17 mouse cellular contexts compared by ENCODE assay signal in the genomic region with DNA sequence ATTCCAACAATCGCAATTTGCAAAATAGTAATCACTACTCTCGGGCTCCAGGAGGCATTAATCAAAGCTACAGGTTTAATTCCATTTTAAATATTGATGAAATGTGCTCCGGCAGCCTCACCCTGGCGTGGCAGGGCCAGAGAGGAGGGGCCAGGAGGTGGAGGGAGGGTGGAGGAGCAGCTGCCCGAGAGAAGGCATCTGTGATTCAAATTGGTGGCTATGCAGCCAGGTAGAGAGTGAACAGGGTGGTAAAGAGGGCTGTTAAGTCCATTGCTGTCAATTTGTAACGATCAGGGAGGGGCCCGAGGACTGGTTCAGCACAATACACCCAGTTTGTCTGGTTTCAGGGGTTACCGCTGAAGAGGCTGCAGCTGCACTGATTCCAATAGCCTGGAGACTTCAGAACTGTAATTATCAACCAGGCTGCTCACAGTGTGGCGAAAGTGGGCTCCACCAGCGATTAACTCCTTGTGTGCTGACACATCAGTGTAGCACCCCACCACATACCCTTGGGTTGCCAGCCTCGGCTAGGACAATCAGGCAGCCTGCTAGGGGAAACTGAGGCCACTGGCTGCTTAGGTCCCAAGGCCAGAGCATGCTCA. TPM values are rescaled to one million over a fixed set of nuclear protein-coding genes. Genes with fewer than 3 reads are reported as not detected.
A peak's percentile ranks its signal among the peaks of the same experiment; 100 is the strongest.
DNase-seq lines count a peak whose midpoint lies in the region; ATAC-seq and TF ChIP-seq lines count a peak whose summit lies in the region.
"Had no signal": no experiment of that assay in that cellular context is flagged by ENCODE, and none has a peak within 500 bp of the region (broad histone marks: within the 10 kb centered on the region; RNA-seq: fewer than 3 reads in every experiment).

No protein-coding gene starts in this region.

- WGBS in intestine, embryonic 15.5 days = 15% methylated on average over 11 of the region's 11 CpGs
- WGBS in intestine, postnatal 0 days = 18% methylated on average over 11 of the region's 11 CpGs
- WGBS in embryonic facial prominence, embryonic 11.5 days = 16% methylated on average over 11 of the region's 11 CpGs
- WGBS in hindbrain, embryonic 15.5 days = 18% methylated on average over 11 of the region's 11 CpGs
- WGBS in midbrain, postnatal 0 days = 21% methylated on average over 11 of the region's 11 CpGs

- H3K4me3 ChIP-seq in intestine, embryonic 15.5 days (replicated peaks) = no peak overlapping the region
- no peak overlapping the region for H3K4me3 ChIP-seq in intestine, postnatal 0 days (ENCODE audit: low read depth, low read length)
- no peak overlapping the region for H3K4me3 ChIP-seq in embryonic facial prominence, embryonic 11.5 days (ENCODE audit: low read depth, low read length)
- H3K4me3 ChIP-seq in hindbrain, embryonic 15.5 days = peak overlapping the region; percentile 18
- H3K4me3 ChIP-seq in midbrain, postnatal 0 days (ENCODE audit: low read depth, low read length) = no peak overlapping the region

- no peaks in the 10 kb centered on the region for H3K9me3 ChIP-seq in intestine, embryonic 15.5 days
- no peaks in the 10 kb centered on the region for H3K9me3 ChIP-seq in intestine, postnatal 0 days (ENCODE audit: control insufficient read depth)
- H3K9me3 ChIP-seq in embryonic facial prominence, embryonic 11.5 days (replicated peaks; ENCODE audit: control insufficient read depth, low read length) = no peaks in the 10 kb centered on the region
- no peaks in the 10 kb centered on the region for H3K9me3 ChIP-seq in hindbrain, embryonic 15.5 days
- H3K9me3 ChIP-seq in midbrain, postnatal 0 days (ENCODE audit: low read length) = no peaks in the 10 kb centered on the region

- no peaks in the 10 kb centered on the region for H3K36me3 ChIP-seq in intestine, embryonic 15.5 days
- no peaks in the 10 kb centered on the region for H3K36me3 ChIP-seq in intestine, postnatal 0 days (ENCODE audit: control insufficient read depth, insufficient read depth)
- H3K36me3 ChIP-seq in embryonic facial prominence, embryonic 11.5 days (replicated peaks; ENCODE audit: control insufficient read depth, insufficient read depth, low read depth, low read length) = no peaks in the 10 kb centered on the region; the same call in 1 of the 2 replicates
- H3K36me3 ChIP-seq in hindbrain, embryonic 15.5 days = no peaks in the 10 kb centered on the region
- no peaks in the 10 kb centered on the region for H3K36me3 ChIP-seq in midbrain, postnatal 0 days (ENCODE audit: insufficient read depth, low read length)

- 0 out of 2 replicates have a peak, but pooled peaks cover 3% of the 10 kb centered on the region for H3K4me1 ChIP-seq in intestine, embryonic 15.5 days (replicated peaks)
- H3K4me1 ChIP-seq in intestine, postnatal 0 days (replicated peaks; ENCODE audit: control insufficient read depth, insufficient read depth, low read length) = no peaks in the 10 kb centered on the region
- H3K4me1 ChIP-seq in embryonic facial prominence, embryonic 11.5 days (ENCODE audit: control insufficient read depth, insufficient read depth, low read length) = peaks cover 5% of the 10 kb centered on the region
- peaks cover 11% of the 10 kb centered on the region for H3K4me1 ChIP-seq in hindbrain, embryonic 15.5 days (replicated peaks)
- no peaks in the 10 kb centered on the region for H3K4me1 ChIP-seq in midbrain, postnatal 0 days (ENCODE audit: insufficient read depth, low read length)

- peak; percentile 43; the same call in 1 of the 2 replicates for ATAC-seq in intestine, embryonic 15.5 days
- ATAC-seq in intestine, postnatal 0 days = no peak
- peak; percentile 38 for ATAC-seq in embryonic facial prominence, embryonic 11.5 days (replicated peaks; ENCODE audit: insufficient number of reproducible peaks, low FRiP score, low TSS enrichment, low read depth)
- peak; percentile 46 for ATAC-seq in hindbrain, embryonic 15.5 days (ENCODE audit: low FRiP score, low read depth)
- ATAC-seq in midbrain, postnatal 0 days (ENCODE audit: low FRiP score) = 0 out of 2 replicates have a peak, but pooled peaks have one; percentile 4
- ATAC-seq: Patski had no signal

- H3K27ac ChIP-seq in intestine, embryonic 15.5 days = no peak overlapping the region
- no peak overlapping the region for H3K27ac ChIP-seq in intestine, postnatal 0 days (ENCODE audit: low read depth, low read length)
- no peak overlapping the region for H3K27ac ChIP-seq in embryonic facial prominence, embryonic 11.5 days (replicated peaks; ENCODE audit: low read depth, low read length)
- no peak overlapping the region for H3K27ac ChIP-seq in hindbrain, embryonic 15.5 days (replicated peaks)
- H3K27ac ChIP-seq in midbrain, postnatal 0 days (ENCODE audit: low read depth, low read length) = no peak overlapping the region
- H3K27ac ChIP-seq: macrophage had no signal

- DNase-seq in embryonic facial prominence, embryonic 11.5 days (ENCODE audit: low spot score) = no peak
- DNase-seq in midbrain, postnatal 0 days (ENCODE audit: low spot score) = no peak
- no peak for DNase-seq in layer of hippocampus, adult 18-20 months (ENCODE audit: low spot score in 2 of 2)
- no peak for DNase-seq in cerebellum, adult 11-12 months
- DNase-seq in thymus, postnatal 25 days = no peak
- DNase-seq: cerebellum, adult 9-10 months; heart, postnatal 36 days; liver; thymus, postnatal 36 days had no signal

- H3K27me3 ChIP-seq in intestine, embryonic 15.5 days (replicated peaks) = peaks cover 3% of the 10 kb centered on the region; the same call in 1 of the 2 replicates
- H3K27me3 ChIP-seq in intestine, postnatal 0 days (replicated peaks; ENCODE audit: control insufficient read depth, insufficient read depth, low read length) = peaks cover 4% of the 10 kb centered on the region; the same call in 1 of the 2 replicates
- no peaks in the 10 kb centered on the region for H3K27me3 ChIP-seq in embryonic facial prominence, embryonic 11.5 days (ENCODE audit: control insufficient read depth, insufficient read depth, low read length)
- 0 out of 2 replicates have a peak, but pooled peaks cover 3% of the 10 kb centered on the region for H3K27me3 ChIP-seq in hindbrain, embryonic 15.5 days
- no peaks in the 10 kb centered on the region for H3K27me3 ChIP-seq in midbrain, postnatal 0 days (ENCODE audit: insufficient read depth, low read length)
- H3K27me3 ChIP-seq: Patski had no signal

- TF ChIP-seq CTCF in intestine, postnatal 0 days (IDR thresholded peaks at IDR 0.05; ENCODE audit: low read depth) = no peak
- no peak for TF ChIP-seq CTCF in midbrain, postnatal 0 days (IDR thresholded peaks at IDR 0.05)

- peak overlapping the region; percentile 14; the same call in 1 of the 2 replicates for H3K4me2 ChIP-seq in intestine, embryonic 15.5 days (replicated peaks)
- H3K4me2 ChIP-seq in intestine, postnatal 0 days (replicated peaks; ENCODE audit: low read depth) = no peak overlapping the region
- no peak overlapping the region; the same call in 1 of the 2 replicates for H3K4me2 ChIP-seq in embryonic facial prominence, embryonic 11.5 days (ENCODE audit: low read depth, low read length)
- H3K4me2 ChIP-seq in hindbrain, embryonic 15.5 days = peak overlapping the region; percentile 46
- peak overlapping the region; percentile 31 for H3K4me2 ChIP-seq in midbrain, postnatal 0 days (ENCODE audit: low read depth, low read length, poor library complexity, severe bottlenecking)

- no peak overlapping the region for H3K9ac ChIP-seq in intestine, embryonic 15.5 days
- H3K9ac ChIP-seq in intestine, postnatal 0 days (ENCODE audit: low read depth, low read length) = no peak overlapping the region
- peak overlapping the region; percentile 18 for H3K9ac ChIP-seq in embryonic facial prominence, embryonic 11.5 days (replicated peaks; ENCODE audit: low read length)
- H3K9ac ChIP-seq in hindbrain, embryonic 15.5 days = no peak overlapping the region
- H3K9ac ChIP-seq in midbrain, postnatal 0 days (replicated peaks; ENCODE audit: low read length, poor library complexity, severe bottlenecking) = no peak overlapping the region

RNA-seq across cellular contexts. Expression of gene Lhx6, which starts 27.9 kb away (rescaled TPM):
- 1.6 and 2.0 TPM in 2 replicates for polyA plus RNA-seq in intestine, embryonic 15.5 days (2015; fragmentation: Nextera tagmentation; extraction: Ambion mirVana)
- polyA plus RNA-seq in intestine, postnatal 0 days (2015; fragmentation: Nextera tagmentation; extraction: Ambion mirVana) = 0.58 and 0.61 TPM in 2 replicates
- 10.9 and 11.6 TPM in 2 replicates for polyA plus RNA-seq in embryonic facial prominence, embryonic 11.5 days (2014; fragmentation: Nextera tagmentation; extraction: Ambion mirVana)
- 0.62 and 1.3 TPM in 2 replicates for polyA plus RNA-seq in hindbrain, embryonic 15.5 days (2015; fragmentation: Nextera tagmentation; extraction: Ambion mirVana)
- total RNA-seq in midbrain, postnatal 0 days (2014; rRNA removed) = 0.60 and 1.9 TPM in 2 replicates
- polyA plus RNA-seq in midbrain, postnatal 0 days (2015; fragmentation: Nextera tagmentation; extraction: Ambion mirVana) = 1.6 and 2.5 TPM in 2 replicates
- total RNA-seq in layer of hippocampus, adult 18-20 months (2021) = 10 to 100 TPM; 15.6 to 16.4 TPM
- total RNA-seq: neutrophil, adult 5-6 weeks had no signal
- polyA plus RNA-seq: macrophage had no signal

RNA-seq across cellular contexts. Expression of gene Morn5, which starts 28.0 kb away (rescaled TPM):
- 0.21 TPM in 1 of 2 replicates, not detected in the other for polyA plus RNA-seq in intestine, embryonic 15.5 days (2015; fragmentation: Nextera tagmentation; extraction: Ambion mirVana)
- polyA plus RNA-seq in intestine, postnatal 0 days (2015; fragmentation: Nextera tagmentation; extraction: Ambion mirVana) = not detected in 2 replicates
- polyA plus RNA-seq in embryonic facial prominence, embryonic 11.5 days (2014; fragmentation: Nextera tagmentation; extraction: Ambion mirVana) = not detected in 2 replicates
- polyA plus RNA-seq in hindbrain, embryonic 15.5 days (2015; fragmentation: Nextera tagmentation; extraction: Ambion mirVana) = 2.9 and 3.0 TPM in 2 replicates
- total RNA-seq in midbrain, postnatal 0 days (2014; rRNA removed) = 1.4 and 3.8 TPM in 2 replicates
- polyA plus RNA-seq in midbrain, postnatal 0 days (2015; fragmentation: Nextera tagmentation; extraction: Ambion mirVana) = 2.1 and 3.5 TPM in 2 replicates
- 1 to 10 TPM; 1.8 to 2.5 TPM for total RNA-seq in layer of hippocampus, adult 18-20 months (2021)
- total RNA-seq: adrenal gland, postnatal 4 days; heart, postnatal 36 days; neutrophil, adult 5-6 weeks had no signal
- polyA plus RNA-seq: large intestine, adult 2 months; macrophage had no signal

RNA-seq across cellular contexts. Expression of gene Ndufa8, which starts 28.1 kb away (rescaled TPM):
- polyA plus RNA-seq in intestine, embryonic 15.5 days (2015; fragmentation: Nextera tagmentation; extraction: Ambion mirVana) = 288 and 322 TPM in 2 replicates
- polyA plus RNA-seq in intestine, postnatal 0 days (2015; fragmentation: Nextera tagmentation; extraction: Ambion mirVana) = 343 and 361 TPM in 2 replicates
- 200 and 206 TPM in 2 replicates for polyA plus RNA-seq in embryonic facial prominence, embryonic 11.5 days (2014; fragmentation: Nextera tagmentation; extraction: Ambion mirVana)
- 327 and 332 TPM in 2 replicates for polyA plus RNA-seq in hindbrain, embryonic 15.5 days (2015; fragmentation: Nextera tagmentation; extraction: Ambion mirVana)
- total RNA-seq in midbrain, postnatal 0 days (2014; rRNA removed) = 87.4 and 95.2 TPM in 2 replicates
- 339 and 388 TPM in 2 replicates for polyA plus RNA-seq in midbrain, postnatal 0 days (2015; fragmentation: Nextera tagmentation; extraction: Ambion mirVana)
- 100 to 1,000 TPM; 193 to 203 TPM for total RNA-seq in layer of hippocampus, adult 18-20 months (2021)

RNA-seq across cellular contexts. Expression of gene Mrrf, which starts 58.9 kb away (rescaled TPM):
- 35.1 and 35.9 TPM in 2 replicates for polyA plus RNA-seq in intestine, embryonic 15.5 days (2015; fragmentation: Nextera tagmentation; extraction: Ambion mirVana)
- polyA plus RNA-seq in intestine, postnatal 0 days (2015; fragmentation: Nextera tagmentation; extraction: Ambion mirVana) = 17.3 and 20.4 TPM in 2 replicates
- polyA plus RNA-seq in embryonic facial prominence, embryonic 11.5 days (2014; fragmentation: Nextera tagmentation; extraction: Ambion mirVana) = 33.8 and 39.3 TPM in 2 replicates
- polyA plus RNA-seq in hindbrain, embryonic 15.5 days (2015; fragmentation: Nextera tagmentation; extraction: Ambion mirVana) = 21.2 and 23.1 TPM in 2 replicates
- total RNA-seq in midbrain, postnatal 0 days (2014; rRNA removed) = 12.2 and 13.7 TPM in 2 replicates
- 16.7 and 16.8 TPM in 2 replicates for polyA plus RNA-seq in midbrain, postnatal 0 days (2015; fragmentation: Nextera tagmentation; extraction: Ambion mirVana)
- total RNA-seq in layer of hippocampus, adult 18-20 months (2021) = 10 to 100 TPM; 17.0 to 20.2 TPM

RNA-seq across cellular contexts. Expression of gene Rbm18, which starts 59.3 kb away (rescaled TPM):
- 49.0 and 54.4 TPM in 2 replicates for polyA plus RNA-seq in intestine, embryonic 15.5 days (2015; fragmentation: Nextera tagmentation; extraction: Ambion mirVana)
- 26.5 and 28.9 TPM in 2 replicates for polyA plus RNA-seq in intestine, postnatal 0 days (2015; fragmentation: Nextera tagmentation; extraction: Ambion mirVana)
- 109 and 114 TPM in 2 replicates for polyA plus RNA-seq in embryonic facial prominence, embryonic 11.5 days (2014; fragmentation: Nextera tagmentation; extraction: Ambion mirVana)
- 114 and 117 TPM in 2 replicates for polyA plus RNA-seq in hindbrain, embryonic 15.5 days (2015; fragmentation: Nextera tagmentation; extraction: Ambion mirVana)
- 56.6 and 59.0 TPM in 2 replicates for total RNA-seq in midbrain, postnatal 0 days (2014; rRNA removed)
- 99.6 and 102 TPM in 2 replicates for polyA plus RNA-seq in midbrain, postnatal 0 days (2015; fragmentation: Nextera tagmentation; extraction: Ambion mirVana)
- 10 to 100 TPM; 46.6 to 50.5 TPM for total RNA-seq in layer of hippocampus, adult 18-20 months (2021)

Comparison
In these comparisons a context has a peak if more than half of its experiments do, and no peak if none do; other contexts are left out.
1. H3K4me2 ChIP-seq: peak in intestine, embryonic 15.5 days (single experiment), hindbrain, embryonic 15.5 days (single experiment) and midbrain, postnatal 0 days (single experiment); none in intestine, postnatal 0 days (single experiment) and embryonic facial prominence, embryonic 11.5 days (single experiment).